Mouse (Mus musculus): ENCODE results near the gene Snd1. TPM values are rescaled to one million over a fixed set of nuclear protein-coding genes. Genes with fewer than 3 reads are reported as not detected.

The Snd1 gene
- total and polyA plus RNA-seq, 2 experiments from 2014 or later = 54.7 to 120 TPM

DNA sequence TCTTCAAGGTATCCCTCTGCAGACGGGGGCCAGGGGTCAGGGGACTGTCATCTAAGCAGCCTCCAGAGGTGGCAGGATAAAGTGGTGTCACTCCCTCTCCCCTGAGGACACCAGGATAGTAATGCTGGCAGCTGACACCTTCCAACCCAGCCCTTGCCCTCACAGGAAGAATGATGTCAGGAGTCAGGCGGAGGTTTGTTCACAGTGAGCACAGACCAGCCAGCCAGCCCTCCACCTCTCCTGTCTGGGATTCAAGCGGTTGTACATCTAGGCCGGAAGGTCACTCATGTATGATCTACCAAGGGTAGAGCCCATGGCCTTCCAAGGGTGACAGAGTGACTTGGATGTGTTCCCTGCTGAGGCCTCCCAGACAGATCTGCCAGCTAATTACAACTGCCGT lies 408.6 kb downstream of the Snd1 start:
- Histone ChIP-seq H3K27me3 (ENCODE audit: control insufficient read depth, insufficient read depth, low read length) (no peaks in the 10 kb centered on the region), H3K27ac (ENCODE audit: low read depth) (no peak overlapping the region), H3K9me3 (replicated peaks; ENCODE audit: control insufficient read depth, low read length) (no peaks in the 10 kb centered on the region), H3K9ac (replicated peaks; ENCODE audit: low read depth, low read length) (no peak overlapping the region), H3K4me3 (ENCODE audit: low read depth, low read length) (no peak overlapping the region), H3K4me1 (ENCODE audit: control insufficient read depth, insufficient read depth) (peaks cover 6% of the 10 kb centered on the region; the same call in 1 of the 2 replicates), H3K36me3 (replicated peaks; ENCODE audit: control insufficient read depth, insufficient read depth, low read length) (peaks cover 41% of the 10 kb centered on the region), H3K4me2 (ENCODE audit: low read depth, low read length) (no peak overlapping the region)
- ATAC-seq (ENCODE audit: insufficient read depth, low read depth) (peak; percentile 13; the same call in 1 of the 2 replicates), DNase-seq (ENCODE audit: low spot score) (no peak)
- no peak for TF ChIP-seq EP300 (IDR thresholded peaks at IDR 0.05; ENCODE audit: low read depth)
- TF ChIP-seq CTCF (IDR thresholded peaks at IDR 0.05; ENCODE audit: low read depth) = no peak
- WGBS = 70% methylated on average over 5 of the region's 5 CpGs

DNA sequence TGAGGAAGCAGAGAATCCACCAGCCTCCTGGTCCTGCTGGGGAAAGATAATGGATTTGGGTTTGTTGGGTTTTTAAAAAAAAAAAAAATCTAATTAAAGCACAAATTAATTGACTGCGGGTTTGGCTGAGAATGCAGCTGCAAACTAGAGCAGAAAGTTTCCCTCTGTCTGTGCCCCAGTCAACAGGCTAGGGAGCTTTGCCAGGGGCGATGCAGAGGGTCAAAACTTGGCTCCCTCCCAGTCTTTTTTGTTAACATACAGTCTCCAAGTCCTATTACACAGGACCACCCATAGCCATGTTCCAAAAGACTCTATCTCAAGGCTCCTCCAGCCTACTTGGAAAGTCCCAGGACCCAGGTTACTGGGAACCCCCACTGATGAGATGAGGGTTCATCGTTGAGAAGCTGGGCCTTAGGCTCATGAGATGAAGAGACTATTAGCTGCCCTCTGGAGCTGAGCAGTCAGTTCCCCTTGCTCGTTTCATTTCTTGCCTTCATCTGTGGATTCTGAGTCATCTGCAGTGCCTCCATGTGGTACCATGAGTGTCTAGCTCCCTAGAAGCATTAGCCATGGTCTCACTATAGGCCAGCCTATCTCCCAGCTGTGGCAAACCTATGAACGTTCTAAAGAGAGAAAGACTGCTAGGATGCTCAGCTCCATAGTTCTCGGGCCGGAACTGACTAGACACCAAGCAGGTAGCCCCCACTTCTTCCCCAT lies 411.9 kb downstream of the Snd1 start:
- WGBS = 88% methylated on average over 7 of the region's 7 CpGs
- Histone ChIP-seq H3K4me1 (ENCODE audit: control insufficient read depth, insufficient read depth) (no peaks in the 10 kb centered on the region), H3K9me3 (replicated peaks; ENCODE audit: control insufficient read depth, low read length) (no peaks in the 10 kb centered on the region), H3K36me3 (replicated peaks; ENCODE audit: control insufficient read depth, insufficient read depth, low read length) (peaks cover 66% of the 10 kb centered on the region), H3K4me2 (ENCODE audit: low read depth, low read length) (no peak overlapping the region), H3K9ac (replicated peaks; ENCODE audit: low read depth, low read length) (no peak overlapping the region), H3K27me3 (ENCODE audit: control insufficient read depth, insufficient read depth, low read length) (no peaks in the 10 kb centered on the region), H3K27ac (ENCODE audit: low read depth) (no peak overlapping the region), H3K4me3 (ENCODE audit: low read depth, low read length) (no peak overlapping the region)
- DNase-seq (ENCODE audit: low spot score) (no peak), ATAC-seq (ENCODE audit: insufficient read depth, low read depth) (no peak)
- TF ChIP-seq EP300 (IDR thresholded peaks at IDR 0.05; ENCODE audit: low read depth) = no peak
- no peak for TF ChIP-seq CTCF (IDR thresholded peaks at IDR 0.05; ENCODE audit: low read depth)

DNA sequence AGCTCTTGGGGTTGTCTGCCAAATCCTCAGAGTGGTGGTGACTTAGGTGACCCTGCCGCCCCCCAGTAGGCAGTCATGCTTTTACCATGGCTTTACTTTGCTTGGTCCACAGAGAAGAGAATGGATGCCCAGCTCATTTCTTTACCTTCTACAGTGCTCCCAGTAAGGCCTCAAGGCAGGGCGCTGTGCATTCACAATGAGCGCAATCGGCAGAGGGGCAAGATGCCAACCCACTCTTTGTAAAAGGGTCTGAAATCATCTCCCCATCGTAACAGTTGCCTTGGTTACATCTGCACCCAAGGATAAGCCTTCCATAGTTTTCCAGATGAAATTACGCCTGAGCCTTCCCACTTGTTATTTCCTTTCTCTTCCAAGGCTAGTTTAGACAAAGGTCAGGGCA lies 415.5 kb downstream of the Snd1 start:
- Histone ChIP-seq H3K4me3 (ENCODE audit: low read depth, low read length) (no peak overlapping the region), H3K27me3 (ENCODE audit: control insufficient read depth, insufficient read depth, low read length) (no peaks in the 10 kb centered on the region), H3K36me3 (replicated peaks; ENCODE audit: control insufficient read depth, insufficient read depth, low read length) (peaks cover 48% of the 10 kb centered on the region), H3K9ac (replicated peaks; ENCODE audit: low read depth, low read length) (no peak overlapping the region), H3K9me3 (replicated peaks; ENCODE audit: control insufficient read depth, low read length) (no peaks in the 10 kb centered on the region), H3K27ac (ENCODE audit: low read depth) (no peak overlapping the region), H3K4me2 (ENCODE audit: low read depth, low read length) (no peak overlapping the region), H3K4me1 (ENCODE audit: control insufficient read depth, insufficient read depth) (no peaks in the 10 kb centered on the region)
- no peak for TF ChIP-seq CTCF (IDR thresholded peaks at IDR 0.05; ENCODE audit: low read depth)
- no peak for TF ChIP-seq EP300 (IDR thresholded peaks at IDR 0.05; ENCODE audit: low read depth)
- 92% methylated on average over 6 of the region's 6 CpGs for WGBS
- no peak for ATAC-seq (ENCODE audit: insufficient read depth, low read depth)
- no peak for DNase-seq (ENCODE audit: low spot score)

DNA sequence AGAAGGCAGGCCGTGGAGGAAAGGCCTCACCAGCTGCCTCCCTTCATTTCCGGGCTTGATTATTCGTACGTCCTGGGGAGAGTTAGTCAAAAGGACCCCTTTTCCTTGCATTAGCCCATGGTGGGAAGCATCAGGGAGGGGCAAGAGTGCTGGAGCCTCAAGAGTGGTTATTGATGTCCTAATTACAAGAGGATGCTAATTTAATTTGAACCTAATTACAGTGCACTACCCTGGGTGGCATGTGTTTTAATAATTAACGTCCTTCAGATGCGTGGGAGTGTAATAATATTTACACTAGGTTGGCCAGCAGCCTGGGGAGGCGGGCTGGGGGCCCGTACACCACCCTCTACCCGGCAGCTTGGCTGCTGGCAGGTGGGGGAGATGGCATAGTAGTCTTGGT lies 416.5 kb downstream of the Snd1 start:
- H3K36me3 ChIP-seq (replicated peaks; ENCODE audit: control insufficient read depth, insufficient read depth, low read length) = peaks cover 38% of the 10 kb centered on the region
- H3K27ac ChIP-seq (ENCODE audit: low read depth) = no peak overlapping the region
- TF ChIP-seq CTCF (IDR thresholded peaks at IDR 0.05; ENCODE audit: low read depth) = no peak
- TF ChIP-seq EP300 (IDR thresholded peaks at IDR 0.05; ENCODE audit: low read depth) = no peak
- no peak overlapping the region for H3K4me2 ChIP-seq (ENCODE audit: low read depth, low read length)
- H3K9ac ChIP-seq (replicated peaks; ENCODE audit: low read depth, low read length) = no peak overlapping the region
- no peak overlapping the region for H3K4me3 ChIP-seq (ENCODE audit: low read depth, low read length)
- DNase-seq (ENCODE audit: low spot score) = no peak
- no peaks in the 10 kb centered on the region for H3K9me3 ChIP-seq (replicated peaks; ENCODE audit: control insufficient read depth, low read length)
- H3K4me1 ChIP-seq (ENCODE audit: control insufficient read depth, insufficient read depth) = no peaks in the 10 kb centered on the region
- no peak for ATAC-seq (ENCODE audit: insufficient read depth, low read depth)
- no peaks in the 10 kb centered on the region for H3K27me3 ChIP-seq (ENCODE audit: control insufficient read depth, insufficient read depth, low read length)
- WGBS = 51% methylated on average over 9 of the region's 9 CpGs

DNA sequence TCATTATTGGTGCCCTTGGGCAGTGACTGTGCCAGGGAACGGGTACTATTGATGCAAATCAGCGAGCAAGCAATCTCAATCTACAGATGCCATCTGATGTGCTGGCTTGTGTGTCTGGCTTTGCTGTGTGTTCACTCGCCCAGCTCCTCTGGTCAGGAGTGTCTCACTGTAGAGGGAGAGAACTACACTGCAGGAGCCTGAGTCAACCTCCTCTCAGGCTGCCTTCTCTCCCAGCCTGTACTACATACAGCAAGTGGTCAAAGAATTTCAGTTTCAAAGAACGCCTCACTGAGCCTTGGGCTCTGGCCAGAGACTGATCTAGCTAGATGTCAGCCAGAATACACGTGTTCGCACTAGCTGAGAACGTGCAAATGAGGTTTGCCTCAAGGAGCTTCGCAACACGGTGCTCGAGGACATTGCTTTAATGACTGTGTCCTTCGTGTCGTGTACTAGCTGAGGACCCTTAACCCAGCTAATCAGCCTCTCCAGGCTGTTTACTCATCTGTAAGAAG lies 420.1 kb downstream of the Snd1 start:
- Histone ChIP-seq H3K4me2 (ENCODE audit: low read depth, low read length) (no peak overlapping the region), H3K27ac (ENCODE audit: low read depth) (no peak overlapping the region), H3K36me3 (replicated peaks; ENCODE audit: control insufficient read depth, insufficient read depth, low read length) (peaks cover 11% of the 10 kb centered on the region; the same call in 1 of the 2 replicates), H3K27me3 (ENCODE audit: control insufficient read depth, insufficient read depth, low read length) (no peaks in the 10 kb centered on the region), H3K4me1 (ENCODE audit: control insufficient read depth, insufficient read depth) (no peaks in the 10 kb centered on the region), H3K9ac (replicated peaks; ENCODE audit: low read depth, low read length) (no peak overlapping the region), H3K4me3 (ENCODE audit: low read depth, low read length) (no peak overlapping the region), H3K9me3 (replicated peaks; ENCODE audit: control insufficient read depth, low read length) (no peaks in the 10 kb centered on the region)
- DNase-seq (ENCODE audit: low spot score) = no peak
- ATAC-seq (ENCODE audit: insufficient read depth, low read depth) = no peak
- 65% methylated on average over 12 of the region's 12 CpGs for WGBS
- TF ChIP-seq CTCF (IDR thresholded peaks at IDR 0.05; ENCODE audit: low read depth) (no peak), EP300 (IDR thresholded peaks at IDR 0.05; ENCODE audit: low read depth) (no peak)
